Mouse (Mus musculus) neural tube, embryonic 13.5 days (tissue): ENCODE measurements around the gene Rbm20. TPM values are rescaled to one million over a fixed set of nuclear protein-coding genes. Genes with fewer than 3 reads are reported as not detected.
"Not testable (repeated sequence)": the region's sequence is repeated elsewhere in the genome, so short reads cannot be mapped to it uniquely, and the experiment has no call there.

ENCODE experiments used
- ATAC-seq: fragments of 200-750 bp; cut with Nextera tagmentation; 2 replicates; pipeline ENCODE4 v1.8.0; 2017; ENCODE audit warnings: low read depth, mild to moderate bottlenecking, moderate TSS enrichment, moderate library complexity
- H3K27ac ChIP-seq: fragments of 300-500 bp; sonication (generic); replicated peaks from 2 replicates; pipeline ENCODE4 v1.5.1; 2015; ENCODE audit warnings: moderate library complexity, mild to moderate bottlenecking, inconsistent platforms
- H3K27me3 ChIP-seq: fragments of 300-500 bp; sonication (generic); 2 replicates; pipeline ENCODE4 v1.6.1; 2015; ENCODE audit warnings: mild to moderate bottlenecking, inconsistent platforms
- H3K36me3 ChIP-seq: fragments of 300-500 bp; sonication (generic); 2 replicates; pipeline ENCODE4 v1.6.1; 2015; ENCODE audit warnings: mild to moderate bottlenecking, inconsistent platforms
- H3K4me1 ChIP-seq: fragments of 300-500 bp; sonication (generic); replicated peaks from 2 replicates; pipeline ENCODE4 v1.6.1; 2015; ENCODE audit warnings: inconsistent platforms
- H3K4me2 ChIP-seq: fragments of 300-500 bp; sonication (generic); 2 replicates; pipeline ENCODE4 v1.6.1; 2015; ENCODE audit warnings: inconsistent platforms, mild to moderate bottlenecking, moderate library complexity
- H3K4me3 ChIP-seq: fragments of 300-500 bp; sonication (generic); 2 replicates; pipeline ENCODE4 v1.5.1; 2015; ENCODE audit warnings: mild to moderate bottlenecking, inconsistent platforms
- H3K9ac ChIP-seq: fragments of 300-500 bp; sonication (generic); 2 replicates; pipeline ENCODE4 v1.6.1; 2015; ENCODE audit warnings: moderate library complexity, mild to moderate bottlenecking, inconsistent platforms
- H3K9me3 ChIP-seq: fragments of 300-500 bp; sonication (generic); 2 replicates; pipeline ENCODE4 v1.6.1; 2016; ENCODE audit warnings: inconsistent platforms
- WGBS: fragments of 180-500 bp; shearing (Covaris S2); methylation state at CpG from one replicate; pipeline ENCODE4 v1.1.7; 2015; 5-methylcytosine and 5-hydroxymethylcytosine counted together
- polyA plus RNA-seq: library from polyadenylated mRNA; unstranded; fragments of >200 nt; fragmentation: Nextera tagmentation; extraction: Ambion mirVana; gene quantifications from 2 replicates; pipeline ENCODE4 v1.2.1, GENCODE M21; 2015

The Rbm20 gene
- polyA plus RNA-seq, 1 experiment from 2014 or later: 0.47 TPM

- Histone ChIP-seq H3K9ac (no peak overlapping the region), H3K4me2 (no peak overlapping the region), H3K36me3 (no peaks in the 10 kb centered on the region), H3K27ac (no peak overlapping the region), H3K9me3 (no peaks in the 10 kb centered on the region), H3K27me3 (no peaks in the 10 kb centered on the region), H3K4me1 (peaks cover 10% of the 10 kb centered on the region), H3K4me3 (no peak overlapping the region)
- WGBS: 87% methylated on average over 11 of the region's 11 CpGs
- no peak for ATAC-seq
Observed at GRCm38 (mm10) chr19:53801789-53802683, 124.9 kb downstream of the Rbm20 start.

DNA sequence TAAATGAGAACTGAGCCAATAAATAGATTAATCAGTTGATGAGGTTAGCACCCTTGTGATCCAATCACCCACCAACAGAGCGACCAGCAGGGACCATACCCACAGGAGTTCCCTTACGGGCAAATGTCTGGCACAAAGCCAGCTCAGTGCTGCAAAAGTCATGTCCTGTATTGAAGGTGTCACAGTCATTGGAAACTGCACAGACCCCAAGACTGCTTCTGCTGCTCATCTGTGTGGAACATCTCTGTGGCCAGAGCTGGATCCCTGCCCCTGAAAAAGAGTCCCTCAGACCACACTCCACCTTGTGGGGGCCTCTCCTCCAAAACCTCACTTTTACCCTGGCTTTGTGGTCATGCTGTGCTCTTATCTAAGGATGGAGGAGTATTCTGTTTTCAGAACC lies 126.8 kb downstream of the Rbm20 start:
- no peak for ATAC-seq
- Histone ChIP-seq H3K27ac (no peak overlapping the region), H3K27me3 (no peaks in the 10 kb centered on the region), H3K4me3 (no peak overlapping the region), H3K4me1 (peaks cover 10% of the 10 kb centered on the region), H3K9ac (no peak overlapping the region), H3K9me3 (no peaks in the 10 kb centered on the region), H3K4me2 (no peak overlapping the region), H3K36me3 (no peaks in the 10 kb centered on the region)
- WGBS: 62% methylated on average over 2 of the region's 2 CpGs

DNA sequence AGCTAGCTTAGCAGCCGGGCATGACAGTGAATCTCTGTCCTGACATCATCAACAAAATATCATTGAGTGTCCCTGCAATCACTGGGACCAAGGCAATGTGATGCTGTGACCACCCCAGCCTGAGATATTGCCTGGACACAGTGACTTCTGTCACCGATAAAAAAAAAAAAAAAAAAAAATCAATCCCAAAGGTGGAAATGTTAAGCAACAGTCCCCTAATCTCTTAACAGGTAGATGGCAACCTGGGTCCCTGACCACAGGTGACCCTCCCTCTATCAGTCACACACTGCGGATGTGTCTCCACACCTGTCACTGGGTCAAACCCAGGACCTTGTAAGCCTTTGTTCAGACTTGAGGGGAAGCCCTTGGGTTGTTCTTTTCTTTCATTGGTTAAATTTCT lies 128.0 kb downstream of the Rbm20 start:
- H3K27ac ChIP-seq: no peak overlapping the region
- H3K4me1 ChIP-seq: peaks cover 12% of the 10 kb centered on the region
- 87% methylated on average over 3 of the region's 3 CpGs for WGBS
- no peaks in the 10 kb centered on the region for H3K36me3 ChIP-seq
- no peaks in the 10 kb centered on the region for H3K27me3 ChIP-seq
- H3K9me3 ChIP-seq: no peaks in the 10 kb centered on the region
- no peak overlapping the region for H3K9ac ChIP-seq
- no peak for ATAC-seq
- H3K4me3 ChIP-seq: no peak overlapping the region
- H3K4me2 ChIP-seq: no peak overlapping the region

GRCm38 (mm10) chr19:53806126-53806525 lies 129.0 kb downstream of the Rbm20 start:
- peak; percentile 23; the same call in 1 of the 2 replicates for ATAC-seq
- Histone ChIP-seq H3K36me3 (no peaks in the 10 kb centered on the region), H3K4me1 (peaks cover 8% of the 10 kb centered on the region), H3K4me3 (no peak overlapping the region), H3K4me2 (no peak overlapping the region), H3K9me3 (no peaks in the 10 kb centered on the region), H3K9ac (0 out of 2 replicates have a peak overlapping the region, but pooled peaks have one; percentile 4), H3K27me3 (no peaks in the 10 kb centered on the region), H3K27ac (no peak overlapping the region)
- WGBS: 49% methylated on average over 7 of the region's 7 CpGs

GRCm38 (mm10) chr19:53806526-53807275 lies 129.6 kb downstream of the Rbm20 start:
- not testable (repeated sequence) for H3K27ac ChIP-seq, H3K4me1 ChIP-seq, H3K4me3 ChIP-seq, ATAC-seq, H3K9me3 ChIP-seq, H3K36me3 ChIP-seq, H3K27me3 ChIP-seq, H3K4me2 ChIP-seq
- 86% methylated on average over 6 of the region's 6 CpGs for WGBS
- 0 out of 2 replicates have a peak overlapping the region, but pooled peaks have one; percentile 4 for H3K9ac ChIP-seq

DNA sequence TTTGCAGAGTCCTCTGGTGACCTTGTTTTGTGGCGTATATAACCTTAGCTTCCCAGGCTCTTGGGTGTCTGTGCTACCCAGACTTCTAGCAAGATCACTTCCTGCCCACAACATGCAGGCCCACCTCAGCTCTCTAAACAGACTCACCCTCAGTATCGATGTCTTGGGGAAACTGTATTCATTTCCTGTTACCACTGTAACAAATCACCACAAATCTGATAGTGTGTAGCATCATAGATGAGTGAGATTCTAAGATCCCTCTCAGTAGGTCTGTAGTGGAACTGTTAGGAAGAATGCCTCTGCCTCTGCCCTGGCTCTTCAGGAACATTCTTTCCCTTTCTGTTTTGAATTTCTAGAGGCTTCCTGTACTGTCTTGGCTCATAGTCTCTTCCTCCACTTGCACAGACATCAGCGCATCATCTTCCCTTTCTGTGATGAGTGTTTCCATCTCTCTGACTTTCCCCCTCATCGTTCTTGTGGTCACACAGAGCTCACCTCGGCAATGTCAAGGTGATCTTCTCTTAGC lies 130.2 kb downstream of the Rbm20 start:
- no peak for ATAC-seq

GRCm38 (mm10) chr19:53808041-53808777 lies 131.1 kb downstream of the Rbm20 start:
- Histone ChIP-seq H3K9me3 (no peaks in the 10 kb centered on the region), H3K27me3 (no peaks in the 10 kb centered on the region), H3K4me1 (peaks cover 8% of the 10 kb centered on the region), H3K36me3 (no peaks in the 10 kb centered on the region), H3K27ac (no peak overlapping the region), H3K9ac (no peak overlapping the region), H3K4me3 (no peak overlapping the region), H3K4me2 (no peak overlapping the region)
- ATAC-seq: no peak
- 58% methylated on average over 15 of the region's 15 CpGs for WGBS

More for the DNA sequence above, 130.2 kb downstream of the Rbm20 start:
- H3K9me3 ChIP-seq: no peaks in the 10 kb centered on the region
- WGBS: 85% methylated on average over 5 of the region's 5 CpGs
- no peak overlapping the region for H3K4me2 ChIP-seq
- H3K4me3 ChIP-seq: no peak overlapping the region
- H3K4me1 ChIP-seq: peaks cover 8% of the 10 kb centered on the region
- no peaks in the 10 kb centered on the region for H3K27me3 ChIP-seq
- H3K27ac ChIP-seq: no peak overlapping the region
- H3K36me3 ChIP-seq: no peaks in the 10 kb centered on the region
- no peak overlapping the region for H3K9ac ChIP-seq

DNA sequence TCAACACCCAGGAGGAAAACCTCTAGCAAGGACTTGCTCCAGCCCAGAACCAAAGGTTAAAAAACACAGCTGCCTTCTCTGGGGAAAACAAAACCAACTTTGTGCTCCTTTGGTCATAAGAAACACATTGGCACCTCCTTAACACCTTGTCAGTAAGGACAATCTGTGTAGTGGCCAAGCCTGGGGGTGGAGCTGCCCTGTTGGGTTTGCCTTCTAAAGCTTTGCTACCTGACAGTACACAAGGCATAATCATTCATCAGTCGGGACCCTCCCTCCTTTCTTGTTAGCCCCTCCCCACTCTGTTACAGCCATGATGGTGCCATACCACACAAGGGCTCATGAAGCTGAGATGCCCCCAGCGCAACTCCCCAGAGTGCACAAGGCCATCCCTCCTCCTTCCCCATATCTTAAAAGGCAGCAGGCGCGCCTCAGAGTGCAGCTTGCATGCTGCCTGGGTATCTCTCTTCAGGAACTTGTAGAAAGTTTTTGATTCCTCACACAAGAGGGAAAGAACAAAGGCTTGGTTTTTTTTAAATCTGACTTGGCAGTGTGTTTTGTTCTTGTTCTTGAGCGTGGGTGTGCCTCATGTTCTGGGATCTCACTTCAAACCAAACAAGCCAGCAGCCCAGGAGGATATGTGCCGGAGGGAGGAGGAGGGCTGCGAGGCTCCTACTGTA lies 132.2 kb downstream of the Rbm20 start:
- H3K27me3 ChIP-seq: no peaks in the 10 kb centered on the region
- no peak overlapping the region for H3K4me3 ChIP-seq
- no peaks in the 10 kb centered on the region for H3K36me3 ChIP-seq
- no peak overlapping the region for H3K9ac ChIP-seq
- no peak overlapping the region for H3K4me2 ChIP-seq
- ATAC-seq: no peak
- no peaks in the 10 kb centered on the region for H3K9me3 ChIP-seq
- no peak overlapping the region for H3K27ac ChIP-seq
- 59% methylated on average over 7 of the region's 7 CpGs for WGBS
- peaks cover 8% of the 10 kb centered on the region for H3K4me1 ChIP-seq

GRCm38 (mm10) chr19:53810024-53810423 lies 132.9 kb downstream of the Rbm20 start:
- Histone ChIP-seq H3K9ac (no peak overlapping the region), H3K36me3 (no peaks in the 10 kb centered on the region), H3K4me1 (peaks cover 8% of the 10 kb centered on the region), H3K9me3 (no peaks in the 10 kb centered on the region), H3K4me3 (no peak overlapping the region), H3K4me2 (no peak overlapping the region), H3K27ac (no peak overlapping the region), H3K27me3 (no peaks in the 10 kb centered on the region)
- WGBS: 77% methylated on average over 7 of the region's 7 CpGs
- ATAC-seq: no peak

GRCm38 (mm10) chr19:53810584-53810983 lies 133.5 kb downstream of the Rbm20 start:
- Histone ChIP-seq H3K27ac (no peak overlapping the region), H3K36me3 (no peaks in the 10 kb centered on the region), H3K9me3 (no peaks in the 10 kb centered on the region), H3K27me3 (no peaks in the 10 kb centered on the region), H3K4me2 (no peak overlapping the region), H3K9ac (no peak overlapping the region), H3K4me1 (peaks cover 8% of the 10 kb centered on the region), H3K4me3 (no peak overlapping the region)
- ATAC-seq: no peak
- 82% methylated on average over 3 of the region's 3 CpGs for WGBS

GRCm38 (mm10) chr19:53813576-53813975 lies 136.5 kb downstream of the Rbm20 start:
- 97% methylated on average over 5 of the region's 5 CpGs for WGBS
- ATAC-seq: no peak
- H3K9me3 ChIP-seq: no peaks in the 10 kb centered on the region

More at GRCm38 (mm10) chr19:53813576-53813975, 136.5 kb downstream of the Rbm20 start:
- H3K36me3 ChIP-seq: no peaks in the 10 kb centered on the region
- H3K9ac ChIP-seq: no peak overlapping the region
- H3K4me2 ChIP-seq: no peak overlapping the region
- no peak overlapping the region for H3K4me3 ChIP-seq
- 0 out of 2 replicates have a peak, but pooled peaks cover 3% of the 10 kb centered on the region for H3K4me1 ChIP-seq
- H3K27me3 ChIP-seq: no peaks in the 10 kb centered on the region
- H3K27ac ChIP-seq: no peak overlapping the region
